Comparison of ENCODE assay signal across 22 mouse cellular contexts in genomic region chr8:47036501-47036900, GRCm38 (mm10). TPM values are rescaled to one million over a fixed set of nuclear protein-coding genes. Genes with fewer than 3 reads are reported as not detected.
"Had no signal": no experiment of that assay in that cellular context is flagged by ENCODE, and none has a peak within 500 bp of the region (broad histone marks: within the 10 kb centered on the region; RNA-seq: fewer than 3 reads in every experiment).

No protein-coding gene starts in this region.

- H3K4me3 ChIP-seq: intestine, embryonic 15.5 days; layer of hippocampus, adult 2 months; lung, embryonic 15.5 days; megakaryocyte, embryonic 14.5 days; midbrain, embryonic 10.5 days; midbrain, embryonic 13.5 days; myocyte; stomach, embryonic 15.5 days had no signal

- H3K4me2 ChIP-seq: intestine, embryonic 15.5 days; lung, embryonic 15.5 days; midbrain, embryonic 13.5 days; stomach, embryonic 15.5 days had no signal

- H3K36me3 ChIP-seq: intestine, embryonic 15.5 days; lung, embryonic 15.5 days; midbrain, embryonic 10.5 days; midbrain, embryonic 13.5 days; stomach, embryonic 15.5 days had no signal

- H3K9ac ChIP-seq: intestine, embryonic 15.5 days; liver, embryonic 14.5 days; lung, embryonic 15.5 days; midbrain, embryonic 13.5 days; stomach, embryonic 15.5 days had no signal

- DNase-seq: kidney, adult 11 months; kidney, adult 9 months; kidney, postnatal 25 days; layer of hippocampus, adult 9-11 months; lung, adult 18-20 months; lung, postnatal 10 days; lung, postnatal 36 days; right cerebral cortex, postnatal 14 days; spleen, adult 18-20 months; thymus, adult 2 months; thymus, postnatal 14 days; thymus, postnatal 4 days had no signal

- ATAC-seq: intestine, embryonic 15.5 days; midbrain, embryonic 13.5 days; midbrain, embryonic 16.5 days had no signal

- H3K27ac ChIP-seq: intestine, embryonic 15.5 days; layer of hippocampus, adult 2 months; liver, embryonic 14.5 days; lung, embryonic 15.5 days; midbrain, embryonic 10.5 days; midbrain, embryonic 13.5 days; stomach, embryonic 15.5 days had no signal

- H3K4me1 ChIP-seq: intestine, embryonic 15.5 days; lung, embryonic 15.5 days; megakaryocyte, embryonic 14.5 days; midbrain, embryonic 13.5 days; stomach, embryonic 15.5 days had no signal

- H3K9me3 ChIP-seq: intestine, embryonic 15.5 days; lung, embryonic 15.5 days; midbrain, embryonic 10.5 days; stomach, embryonic 15.5 days had no signal

- H3K27me3 ChIP-seq: lung, embryonic 15.5 days; megakaryocyte, embryonic 14.5 days; midbrain, embryonic 13.5 days; stomach, embryonic 15.5 days had no signal

RNA-seq across cellular contexts. Expression of gene Enpp6, which starts 49.8 kb away (rescaled TPM):
- polyA plus RNA-seq: myocyte had no signal
